Mouse (Mus musculus) right cerebral cortex, postnatal 14 days (tissue): ENCODE results near the gene Scimp.
"Not testable (repeated sequence)": the region's sequence is repeated elsewhere in the genome, so short reads cannot be mapped to it uniquely, and the experiment has no call there.

Experiments used
- DNase-seq: peaks from one replicate; pipeline ENCODE4 v3.0.0; 2022

Gene Scimp

GRCm38 (mm10) chr11:70811041-70811440 lies 1.3 kb downstream of the Scimp start:
- no peak for DNase-seq

DNA sequence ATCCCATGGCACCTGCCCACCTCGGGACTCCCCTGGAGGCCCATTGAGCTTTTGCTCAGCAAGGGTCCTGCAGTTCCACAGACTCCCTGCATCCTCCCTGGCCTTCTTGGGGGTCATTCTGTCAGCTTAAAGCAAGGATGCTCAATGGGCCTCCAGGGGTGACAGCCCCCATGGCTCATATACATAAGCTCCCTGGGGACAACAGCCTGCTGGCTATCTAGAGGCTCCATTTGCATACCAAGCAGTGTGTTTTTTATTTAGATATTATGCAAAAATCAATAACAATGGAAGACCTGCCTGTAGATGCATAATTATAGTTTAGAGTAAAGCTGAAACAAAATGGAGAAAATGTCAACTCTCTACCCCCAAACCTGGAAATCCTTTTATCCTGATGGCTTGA lies 3.4 kb downstream of the Scimp start:
- DNase-seq, result no peak

DNA sequence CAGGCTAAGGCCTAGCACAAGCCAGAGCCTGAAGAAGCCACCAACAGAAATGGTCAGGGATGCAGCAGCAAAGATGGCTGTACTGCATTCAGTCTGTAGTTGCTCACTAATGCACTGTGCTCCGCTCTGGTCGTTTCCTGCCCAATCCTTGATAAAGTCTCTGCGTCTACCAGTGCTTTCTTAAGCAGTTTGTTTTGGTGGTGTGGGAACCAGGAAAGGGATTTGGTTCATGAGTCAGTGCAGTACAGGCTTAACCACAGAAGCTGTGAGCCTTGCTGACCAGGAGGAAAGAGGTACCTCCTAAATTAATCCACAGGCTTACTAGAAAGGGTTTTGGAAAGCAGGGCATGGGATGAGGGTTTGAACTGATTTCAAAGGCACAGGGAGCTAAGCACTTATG lies 4.3 kb downstream of the Scimp start:
- no peak for DNase-seq

- DNase-seq, result no peak
Measured at GRCm38 (mm10) chr11:70807630-70808029, 4.8 kb downstream of the Scimp start.

DNA sequence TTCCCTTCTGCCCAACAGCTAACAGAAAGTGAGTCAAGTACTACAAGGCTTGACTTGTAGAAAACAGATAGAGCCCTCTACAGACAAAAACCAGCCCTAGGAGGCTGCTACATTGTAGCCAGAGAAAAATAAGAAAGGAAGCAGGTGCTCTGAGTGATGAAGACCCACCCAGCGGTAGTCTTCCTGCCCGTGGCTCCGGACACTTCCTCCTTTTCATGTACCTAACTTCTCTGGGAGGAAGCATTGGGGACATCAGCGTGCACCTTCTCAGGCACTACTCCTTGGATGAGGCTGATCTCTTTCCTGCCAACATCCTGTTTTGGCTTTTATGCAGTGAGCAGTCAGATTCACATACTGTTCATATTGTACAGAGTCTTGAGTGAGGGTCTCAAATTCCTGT lies 5.7 kb downstream of the Scimp start:
- DNase-seq, result no peak

DNA sequence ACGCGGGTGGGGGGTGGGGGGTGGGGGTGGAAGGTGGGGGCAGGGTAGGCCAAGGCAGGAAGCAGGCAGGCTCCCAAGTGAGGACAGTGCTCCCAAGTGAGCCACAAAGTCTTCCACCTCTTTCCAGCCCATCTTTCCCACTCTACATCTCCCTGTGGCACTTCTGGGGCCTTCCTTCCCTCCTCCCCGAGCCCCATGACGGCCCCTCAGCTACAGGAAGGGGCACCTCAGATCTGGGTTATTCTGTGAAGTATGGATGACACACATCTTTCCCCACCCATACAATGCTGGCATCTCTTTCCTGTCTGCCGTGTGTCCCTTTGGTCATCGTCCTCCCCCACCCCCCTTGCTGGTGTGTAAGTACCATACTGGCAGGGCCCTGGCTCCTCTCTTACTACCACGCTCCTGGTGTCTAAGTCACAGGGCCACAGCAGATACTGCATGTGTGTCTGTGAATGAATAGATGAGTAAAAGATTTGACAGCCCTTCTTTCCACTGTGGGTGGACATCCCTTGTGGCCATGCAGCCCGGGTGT lies 6.7 kb downstream of the Scimp start:
- no peak for DNase-seq

DNA sequence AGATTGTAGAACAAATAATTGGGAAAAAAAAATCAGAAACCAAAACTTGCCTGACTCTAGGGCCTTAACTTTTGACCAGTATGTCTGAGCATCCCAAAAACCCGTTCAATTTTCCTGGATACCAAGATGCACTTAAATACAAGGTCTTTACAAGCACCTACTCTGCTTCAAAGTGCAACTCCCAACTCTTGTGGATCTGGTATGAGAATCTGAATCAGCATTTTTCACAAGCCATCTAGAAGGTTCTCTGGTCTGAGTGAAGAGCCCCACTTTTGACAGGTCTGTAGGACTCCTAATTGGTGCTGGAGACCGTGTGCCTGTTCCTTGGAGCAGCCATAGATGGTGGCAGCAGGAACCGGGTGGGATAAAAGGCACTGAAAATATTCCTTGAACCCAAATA lies 8.0 kb downstream of the Scimp start:
- no peak for DNase-seq

DNA sequence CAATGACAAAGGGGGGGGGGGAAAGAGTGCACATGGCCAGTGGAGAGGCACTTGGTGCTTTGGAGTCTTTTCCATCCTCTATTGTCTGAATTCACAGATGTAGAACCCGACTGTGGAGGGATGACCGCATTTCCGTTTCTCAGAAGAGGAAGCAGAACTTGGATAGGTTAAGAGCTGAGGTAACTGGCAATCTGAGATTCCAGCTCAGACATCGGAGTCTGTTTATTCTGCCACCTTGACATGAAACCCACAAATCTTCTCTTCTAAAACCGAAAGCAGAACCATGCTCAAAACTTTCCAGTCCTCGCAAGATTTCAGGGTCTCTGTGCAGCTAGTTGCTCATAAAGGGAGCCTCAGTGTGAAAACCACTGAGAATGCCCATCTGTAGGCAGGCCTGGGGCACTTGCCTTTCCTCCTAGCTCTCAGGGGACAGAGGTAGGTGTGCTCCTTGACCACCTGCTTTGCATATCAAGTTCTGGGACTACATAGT lies 8.6 kb downstream of the Scimp start:
- no peak for DNase-seq

GRCm38 (mm10) chr11:70802865-70803261 lies 9.5 kb downstream of the Scimp start:
- DNase-seq, result no peak

GRCm38 (mm10) chr11:70802208-70802864 lies 10.1 kb downstream of the Scimp start:
- DNase-seq, result no peak

GRCm38 (mm10) chr11:70792409-70792808 lies 20.0 kb downstream of the Scimp start:
- no peak for DNase-seq

- no peak for DNase-seq
Measured at GRCm38 (mm10) chr11:70791676-70792075, 20.7 kb downstream of the Scimp start.

- DNase-seq, result no peak
Measured at GRCm38 (mm10) chr11:70790874-70791551, 21.4 kb downstream of the Scimp start.

GRCm38 (mm10) chr11:70790426-70790825 lies 22.0 kb downstream of the Scimp start:
- DNase-seq, result no peak

DNA sequence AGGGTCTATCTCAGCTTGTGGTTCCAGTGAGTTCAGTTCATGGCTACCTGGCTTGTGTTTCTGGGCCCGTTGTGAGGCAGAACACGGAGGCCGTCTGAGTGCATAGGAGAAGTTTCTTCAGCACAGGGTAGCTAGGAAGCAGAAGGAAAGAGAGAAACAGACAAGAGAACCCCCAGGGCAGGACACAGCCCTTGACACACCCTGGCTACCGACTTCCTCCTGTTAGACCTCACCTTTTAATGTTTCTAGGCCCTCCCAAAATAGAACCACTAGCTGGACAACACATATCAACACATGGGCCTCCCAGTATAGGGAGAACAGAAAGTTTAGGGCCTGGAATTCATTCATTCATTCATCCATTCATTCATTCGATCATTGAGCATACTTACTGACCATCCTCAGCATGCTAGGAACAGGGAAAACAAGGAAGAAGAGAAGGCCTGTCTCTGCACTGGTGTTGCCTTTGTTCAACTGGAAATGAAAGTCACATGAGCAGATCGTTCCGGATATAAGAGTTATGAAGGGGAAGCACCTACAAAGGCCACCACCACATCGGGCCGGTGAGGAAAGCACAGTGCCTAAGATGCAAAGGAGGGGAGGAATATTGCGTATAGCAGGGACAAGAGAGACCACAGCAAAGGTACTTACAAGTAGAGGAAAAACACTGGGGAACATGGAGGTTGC lies 23.3 kb downstream of the Scimp start:
- DNase-seq, result no peak

DNA sequence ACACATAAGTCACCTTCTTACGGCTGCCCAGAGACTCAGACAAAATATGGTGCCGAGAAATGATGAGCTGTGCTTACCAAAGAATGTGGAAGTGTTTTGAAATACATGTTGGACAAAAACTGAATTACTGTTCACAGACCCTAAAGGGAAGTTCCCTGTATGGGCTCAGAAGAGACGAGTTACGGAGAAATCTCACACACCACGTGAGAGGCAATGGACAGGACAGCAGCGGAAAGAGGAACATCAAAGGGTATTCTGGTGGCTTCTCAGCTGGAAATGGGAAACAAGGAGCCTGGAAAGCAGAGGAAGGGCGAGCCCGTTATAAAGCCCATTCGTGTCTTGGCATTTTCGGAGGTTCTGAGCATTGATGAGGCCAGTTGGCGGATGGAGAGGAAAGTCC lies 25.3 kb downstream of the Scimp start:
- DNase-seq, result no peak

- DNase-seq, result no peak
Measured at GRCm38 (mm10) chr11:70785908-70786307, 26.5 kb downstream of the Scimp start.

DNA sequence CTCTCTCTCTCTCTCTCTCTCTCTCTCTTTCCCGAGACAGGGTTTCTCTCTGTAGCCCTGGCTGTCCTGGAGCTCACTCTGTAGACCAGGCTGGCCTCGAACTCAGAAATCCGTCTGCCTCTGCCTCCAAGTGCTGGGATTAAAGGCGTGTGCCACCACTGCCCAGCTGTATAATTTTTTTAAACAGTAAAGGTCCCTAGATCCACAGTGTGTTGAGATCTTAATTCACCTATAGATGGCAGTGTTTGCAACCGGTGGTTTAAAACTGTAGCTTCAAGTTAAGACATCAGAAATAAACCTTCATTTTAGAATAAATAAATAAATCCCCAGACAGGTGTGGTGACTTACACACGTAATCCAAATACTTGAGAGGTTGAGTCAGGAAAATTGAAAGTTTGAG lies 34.3 kb downstream of the Scimp start:
- DNase-seq, result not testable (repeated sequence)

- DNase-seq, result no peak
Measured at GRCm38 (mm10) chr11:70777634-70778033, 34.8 kb downstream of the Scimp start.

DNA sequence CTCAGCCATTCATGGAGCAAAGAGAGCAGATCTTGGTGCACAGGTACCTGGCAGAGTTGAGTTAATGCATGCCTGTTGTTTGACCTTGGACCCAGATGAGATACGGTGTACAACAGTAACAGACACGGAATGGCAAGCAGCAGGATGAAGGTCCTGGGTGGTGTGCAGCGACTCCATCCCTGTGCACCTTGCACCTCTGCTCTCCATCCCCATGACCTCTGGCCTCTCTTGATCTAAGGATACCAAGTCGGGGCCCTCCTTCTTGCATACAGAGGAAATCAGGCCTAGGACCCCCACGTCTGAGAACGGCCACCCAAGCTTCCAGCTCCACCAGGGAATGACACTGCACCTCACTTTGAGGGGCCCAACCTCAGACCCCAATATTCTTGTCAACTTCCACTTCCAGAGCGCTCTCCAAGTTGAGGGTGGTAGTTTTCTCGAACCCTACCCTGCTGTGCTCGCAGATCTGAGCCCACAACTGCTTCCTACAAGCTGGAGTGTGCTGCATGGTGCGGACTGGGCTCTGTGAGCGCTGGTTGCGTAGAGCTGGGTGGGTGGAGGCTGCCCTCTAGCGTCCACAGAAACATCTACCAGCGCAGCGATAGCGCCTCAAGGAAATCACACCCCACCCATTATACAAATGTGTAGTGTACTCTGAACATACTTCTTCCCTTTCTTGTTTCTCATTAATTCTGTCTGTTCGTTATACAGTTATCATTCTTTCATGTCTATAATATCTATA lies 35.4 kb downstream of the Scimp start:
- peak; percentile 78 for DNase-seq

DNA sequence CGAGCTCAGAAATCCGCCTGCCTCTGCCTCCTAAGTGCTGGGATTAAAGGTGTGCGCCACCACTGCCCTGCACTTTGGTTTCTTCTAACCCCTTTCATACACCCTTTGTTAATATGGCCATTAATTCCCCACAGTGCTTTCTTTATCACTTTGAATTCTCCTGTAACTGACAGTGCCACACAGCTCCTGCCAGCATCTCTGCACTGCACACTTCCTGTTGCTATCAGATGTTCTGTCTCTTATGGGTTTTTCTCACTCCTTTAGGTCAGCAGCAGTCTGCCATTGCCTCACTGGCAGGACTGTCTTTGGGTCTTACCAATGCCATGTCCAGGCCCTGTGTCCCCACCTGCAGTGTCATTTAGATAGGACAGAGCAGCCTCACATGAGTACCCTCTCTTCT lies 41.6 kb downstream of the Scimp start:
- DNase-seq, result no peak

GRCm38 (mm10) chr11:70765776-70766445 lies 46.5 kb downstream of the Scimp start:
- DNase-seq, result no peak
